Mouse (Mus musculus): ENCODE results near the gene 9630041A04Rik. TPM values are rescaled to one million over a fixed set of nuclear protein-coding genes. Genes with fewer than 3 reads are reported as not detected.
A peak's percentile ranks its signal among the peaks of the same experiment; 100 is the strongest.

9630041A04Rik gene
- not detected for total RNA-seq (2021)
- long read RNA-seq, experiment 1, result 0 reads
- long read RNA-seq, experiment 2, result 0 reads

- peak in 1 of 2 experiments; percentile 1 for DNase-seq
These were observed at the start of gene 9630041A04Rik for GRCm38 (mm10) chr9:101861596-101862471. Gene 9630041A04Rik, plus strand, starts transcription at chr9:101861841.

GRCm38 (mm10) chr9:101823896-101824295 lies 37.7 kb upstream of the 9630041A04Rik start:
- DNase-seq, result no peak

GRCm38 (mm10) chr9:101825626-101826025 lies 36.0 kb upstream of the 9630041A04Rik start:
- no peak for DNase-seq

- no peak for DNase-seq
These were observed 28.0 kb upstream of the 9630041A04Rik start for GRCm38 (mm10) chr9:101833619-101834018.

- DNase-seq, result no peak
These were observed 20.5 kb upstream of the 9630041A04Rik start for GRCm38 (mm10) chr9:101841101-101841500.

GRCm38 (mm10) chr9:101843893-101844292 lies 17.7 kb upstream of the 9630041A04Rik start:
- no peak for DNase-seq

- DNase-seq, result no peak
These were observed 15.9 kb upstream of the 9630041A04Rik start for GRCm38 (mm10) chr9:101845691-101846090.

GRCm38 (mm10) chr9:101862481-101863065 lies 932 bp downstream of the 9630041A04Rik start:
- peak; percentile 58 to 60 for DNase-seq

GRCm38 (mm10) chr9:101863130-101863529 lies 1.5 kb downstream of the 9630041A04Rik start:
- DNase-seq, result peak; percentile 5 to 22

- DNase-seq, result no peak
These were observed 7.0 kb downstream of the 9630041A04Rik start for GRCm38 (mm10) chr9:101868593-101868992.

GRCm38 (mm10) chr9:101870034-101870433 lies 8.4 kb downstream of the 9630041A04Rik start:
- DNase-seq, result no peak

- no peak for DNase-seq
These were observed 13.7 kb downstream of the 9630041A04Rik start for GRCm38 (mm10) chr9:101875306-101875705.

- DNase-seq, result no peak
These were observed 15.7 kb downstream of the 9630041A04Rik start for GRCm38 (mm10) chr9:101877109-101877987.

- no peak for DNase-seq
These were observed 21.7 kb downstream of the 9630041A04Rik start for GRCm38 (mm10) chr9:101883295-101883694.

GRCm38 (mm10) chr9:101897851-101898250 lies 36.2 kb downstream of the 9630041A04Rik start:
- no peak for DNase-seq

- no peak for DNase-seq
These were observed 41.8 kb downstream of the 9630041A04Rik start for GRCm38 (mm10) chr9:101903406-101903805.

GRCm38 (mm10) chr9:101907747-101908255 lies 46.2 kb downstream of the 9630041A04Rik start:
- DNase-seq, result no peak

- DNase-seq, result no peak
These were observed 47.2 kb downstream of the 9630041A04Rik start for GRCm38 (mm10) chr9:101908849-101909248.

- no peak for DNase-seq
These were observed 47.9 kb downstream of the 9630041A04Rik start for GRCm38 (mm10) chr9:101909491-101909890.

GRCm38 (mm10) chr9:101911176-101911866 lies 49.7 kb downstream of the 9630041A04Rik start:
- no peak for DNase-seq

- no peak for DNase-seq
These were observed 53.4 kb downstream of the 9630041A04Rik start for GRCm38 (mm10) chr9:101915082-101915481.

Measured in heart, adult 18-20 months (tissue).